Mouse (Mus musculus) small intestine, adult 2 months (tissue): ENCODE measurements at regions not wholly inside any gene's neighbourhood (a gene's known extent, or its start where the extent isn't known, plus 50 kb on each side); places are given as distances from the start of the nearest gene placed in this dataset.

ENCODE experiments used
- CTCF ChIP-seq: fragments of 200-500 bp; IDR thresholded peaks from 2 replicates; pipeline ENCODE4 v1.5.1; 2012; ENCODE audit warnings: low read depth, mild to moderate bottlenecking, control low read depth, inconsistent platforms, low read length, moderate library complexity, mixed read lengths; ENCODE audit not compliant: insufficient replicate concordance, insufficient read length; ENCODE audit errors: extremely low read depth
- POLR2A ChIP-seq: fragments of 200-500 bp; IDR thresholded peaks from 2 replicates; pipeline ENCODE4 v1.6.1; 2012; ENCODE audit warnings: low read depth, mild to moderate bottlenecking, control low read depth, inconsistent platforms, low read length, moderate library complexity

DNA sequence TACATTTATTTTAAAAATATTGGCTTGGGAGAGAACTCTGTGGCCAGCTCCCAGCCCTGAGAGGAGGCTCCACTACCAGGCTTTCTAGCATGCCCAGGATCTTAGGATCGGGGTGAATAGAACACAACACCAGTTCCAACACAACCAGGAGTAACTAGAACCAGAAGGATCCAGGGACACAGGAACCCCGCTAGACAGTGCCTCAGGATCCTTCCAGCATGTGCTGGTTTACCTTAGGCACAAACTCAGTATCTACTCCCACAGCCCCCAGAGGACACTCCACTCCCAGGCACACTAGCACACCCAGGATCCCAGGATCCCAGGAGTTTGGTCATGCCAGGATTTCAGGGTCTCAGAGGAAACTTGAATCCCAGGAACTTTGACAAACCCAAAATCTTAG lies 3537.8 kb upstream of the Gm7489 start:
- TF ChIP-seq POLR2A: no peak
- TF ChIP-seq CTCF: no peak
